Mouse (Mus musculus) C2C12 (cell line): ENCODE data around the gene Itgb5.

Experiments
- CEBPB ChIP-seq: IDR thresholded peaks from one replicate; pipeline ENCODE4 v1.6.1; 2011; ENCODE audit warnings: low read depth, mild to moderate bottlenecking, control low read depth, moderate library complexity
- CTCF ChIP-seq: IDR thresholded peaks from one replicate; pipeline ENCODE4 v1.5.1; 2011; ENCODE audit not compliant: control insufficient read depth, insufficient read depth, insufficient read length
- FOSL1 ChIP-seq: IDR thresholded peaks from one replicate; pipeline ENCODE4 v1.8.0; 2011; ENCODE audit warnings: mild to moderate bottlenecking, low read length; ENCODE audit not compliant: poor library complexity, insufficient read depth, severe bottlenecking
- MAX ChIP-seq: IDR thresholded peaks from one replicate; pipeline ENCODE4 v1.6.1; 2011; ENCODE audit warnings: mild to moderate bottlenecking, control low read depth
- MYOD1 ChIP-seq: IDR thresholded peaks from one replicate; pipeline ENCODE4 v1.6.1; 2011; ENCODE audit warnings: low read depth; ENCODE audit not compliant: control insufficient read depth, insufficient read length
- MYOG ChIP-seq: IDR thresholded peaks from one replicate; pipeline ENCODE4 v1.6.1; 2011; ENCODE audit not compliant: control insufficient read depth, insufficient read length; ENCODE audit errors: extremely low read depth
- USF1 ChIP-seq: IDR thresholded peaks from one replicate; pipeline ENCODE4 v1.6.1; 2011; ENCODE audit warnings: low read depth, mild to moderate bottlenecking, control low read depth, moderate library complexity

GRCm38 (mm10) chr16:33894449-33894848, 65.0 kb downstream of the Itgb5 start:
- TF ChIP-seq CTCF: no peak
- no peak for TF ChIP-seq MYOG
- TF ChIP-seq MAX: no peak
- no peak for TF ChIP-seq FOSL1
- TF ChIP-seq USF1: no peak
- no peak for TF ChIP-seq MYOD1
- no peak for TF ChIP-seq CEBPB
